Mouse (Mus musculus): ENCODE measurements around the gene Fam166a. TPM values are rescaled to one million over a fixed set of nuclear protein-coding genes. Genes with fewer than 3 reads are reported as not detected.
A peak's percentile ranks its signal among the peaks of the same experiment; 100 is the strongest.

The Fam166a gene
- total RNA-seq, 1 experiment: 0.49 TPM

- no peak for DNase-seq (ENCODE audit: low read depth, low spot score)
- Histone ChIP-seq H3K36me3 (ENCODE audit: control insufficient read depth, insufficient read depth, low read length, poor library complexity, severe bottlenecking) (peaks cover 20% of the 10 kb centered on the region), H3K4me3 (ENCODE audit: insufficient read depth in 1 of 2, low read depth in 1 of 2, low read length in 2 of 2, poor library complexity in 1 of 2, severe bottlenecking in 1 of 2) (peak overlapping the region in 1 of 2 experiments; percentile 66; a peak in 1 of 4 replicates), H3K4me1 (ENCODE audit: control insufficient read depth in 2 of 2, insufficient read depth in 2 of 2, low read length in 2 of 2, poor library complexity in 1 of 2) (peaks cover 2 to 22% of the 10 kb centered on the region in 2 experiments; a peak in 2 of 4 replicates), H3K9me3 (ENCODE audit: control insufficient read depth, insufficient read depth, low read depth, low read length) (no peaks in the 10 kb centered on the region), H3K27ac (ENCODE audit: insufficient read depth, low read depth, low read length, poor library complexity, severe bottlenecking) (no peak overlapping the region), H3K9ac (ENCODE audit: insufficient read depth, low read depth, low read length, poor library complexity, severe bottlenecking) (no peak overlapping the region)
- in situ Hi-C loops (cut with MboI; ENCODE audit: low sequenced_read_pairs in 2 of 2, unreplicated experiment in 2 of 2): no loop called here
- TF ChIP-seq CHD2 (IDR thresholded peaks at IDR 0.05; ENCODE audit: low read depth, low read length) (no peak), ZNF384 (IDR thresholded peaks at IDR 0.05; ENCODE audit: low read depth, low read length) (no peak), MAFK (IDR thresholded peaks at IDR 0.05; ENCODE audit: insufficient read depth, low read depth, low read length) (no peak)
Measured at GRCm38 (mm10) chr2:25197191-25197590, 21.4 kb upstream of the Fam166a start.

GRCm38 (mm10) chr2:25197946-25198345, 20.6 kb upstream of the Fam166a start:
- Histone ChIP-seq H3K9ac (ENCODE audit: insufficient read depth, low read depth, low read length, poor library complexity, severe bottlenecking) (no peak overlapping the region), H3K9me3 (ENCODE audit: control insufficient read depth, insufficient read depth, low read depth, low read length) (no peaks in the 10 kb centered on the region), H3K27ac (ENCODE audit: insufficient read depth, low read depth, low read length, poor library complexity, severe bottlenecking) (no peak overlapping the region), H3K36me3 (ENCODE audit: control insufficient read depth, insufficient read depth, low read length, poor library complexity, severe bottlenecking) (peaks cover 24% of the 10 kb centered on the region), H3K4me1 (ENCODE audit: control insufficient read depth in 2 of 2, insufficient read depth in 2 of 2, low read length in 2 of 2, poor library complexity in 1 of 2) (peaks cover under 1 to 22% of the 10 kb centered on the region in 2 experiments; a peak in 2 of 4 replicates), H3K4me3 (ENCODE audit: insufficient read depth in 1 of 2, low read depth in 1 of 2, low read length in 2 of 2, poor library complexity in 1 of 2, severe bottlenecking in 1 of 2) (no peak overlapping the region)
- TF ChIP-seq ZC3H11A (IDR thresholded peaks at IDR 0.05; ENCODE audit: borderline replicate concordance, low read depth, low read length) (no peak), CHD2 (IDR thresholded peaks at IDR 0.05; ENCODE audit: low read depth, low read length) (no peak), MAFK (IDR thresholded peaks at IDR 0.05; ENCODE audit: insufficient read depth, low read depth, low read length) (no peak), HCFC1 (IDR thresholded peaks at IDR 0.05; ENCODE audit: borderline replicate concordance, insufficient read depth, low read length) (no peak), ZNF384 (IDR thresholded peaks at IDR 0.05; ENCODE audit: low read depth, low read length) (no peak)
- DNase-seq (ENCODE audit: low read depth, low spot score): no peak
- in situ Hi-C loops (cut with MboI; ENCODE audit: low sequenced_read_pairs in 2 of 2, unreplicated experiment in 2 of 2): no loop called here

GRCm38 (mm10) chr2:25200631-25201030, 17.9 kb upstream of the Fam166a start:
- Histone ChIP-seq H3K4me1 (ENCODE audit: control insufficient read depth in 2 of 2, insufficient read depth in 2 of 2, low read length in 2 of 2, poor library complexity in 1 of 2) (peaks cover 0 to 7% of the 10 kb centered on the region in 2 experiments; a peak in 1 of 4 replicates), H3K27ac (ENCODE audit: insufficient read depth, low read depth, low read length, poor library complexity, severe bottlenecking) (no peak overlapping the region), H3K9ac (ENCODE audit: insufficient read depth, low read depth, low read length, poor library complexity, severe bottlenecking) (no peak overlapping the region), H3K9me3 (ENCODE audit: control insufficient read depth, insufficient read depth, low read depth, low read length) (no peaks in the 10 kb centered on the region), H3K36me3 (ENCODE audit: control insufficient read depth, insufficient read depth, low read length, poor library complexity, severe bottlenecking) (peaks cover 46% of the 10 kb centered on the region), H3K4me3 (ENCODE audit: insufficient read depth in 1 of 2, low read depth in 1 of 2, low read length in 2 of 2, poor library complexity in 1 of 2, severe bottlenecking in 1 of 2) (no peak overlapping the region)
- no peak for DNase-seq (ENCODE audit: low read depth, low spot score)
- TF ChIP-seq CHD2 (IDR thresholded peaks at IDR 0.05; ENCODE audit: low read depth, low read length) (no peak), ZC3H11A (IDR thresholded peaks at IDR 0.05; ENCODE audit: borderline replicate concordance, low read depth, low read length) (no peak), MAFK (IDR thresholded peaks at IDR 0.05; ENCODE audit: insufficient read depth, low read depth, low read length) (no peak), ZNF384 (IDR thresholded peaks at IDR 0.05; ENCODE audit: low read depth, low read length) (no peak), HCFC1 (IDR thresholded peaks at IDR 0.05; ENCODE audit: borderline replicate concordance, insufficient read depth, low read length) (no peak)
- in situ Hi-C loops (cut with MboI; ENCODE audit: low sequenced_read_pairs in 2 of 2, unreplicated experiment in 2 of 2): no loop called here

DNA sequence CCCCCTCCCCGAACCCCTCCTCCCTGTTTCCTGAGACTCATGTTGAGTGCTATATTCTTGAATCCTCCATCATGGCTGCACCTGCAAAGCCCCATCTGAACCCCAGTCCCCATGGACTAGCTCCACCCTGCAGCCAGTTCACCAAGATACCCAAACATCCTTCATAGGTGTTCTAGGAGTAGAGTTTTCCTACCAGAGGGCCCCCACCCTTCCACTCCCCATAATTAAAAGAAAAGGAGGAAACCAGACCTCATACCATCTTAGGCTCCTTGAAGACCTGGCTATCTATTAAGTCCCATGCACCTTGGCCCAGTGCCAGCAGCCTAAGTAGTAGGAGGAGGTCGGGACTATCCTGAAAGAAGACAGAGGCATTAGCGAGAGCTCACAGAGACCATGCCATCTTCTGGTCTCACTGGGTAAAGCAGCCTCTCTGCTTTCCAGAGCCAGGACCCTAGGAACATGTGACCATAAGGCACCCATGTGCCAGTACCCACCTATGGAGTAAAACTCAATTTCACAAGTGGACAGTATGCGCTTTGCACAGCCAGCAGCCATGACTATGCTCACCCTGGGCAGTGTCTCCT, 14.8 kb upstream of the Fam166a start:
- H3K9ac ChIP-seq (ENCODE audit: insufficient read depth, low read depth, low read length, poor library complexity, severe bottlenecking): no peak overlapping the region
- no peak overlapping the region for H3K4me3 ChIP-seq (ENCODE audit: insufficient read depth in 1 of 2, low read depth in 1 of 2, low read length in 2 of 2, poor library complexity in 1 of 2, severe bottlenecking in 1 of 2)
- no peak for DNase-seq (ENCODE audit: low read depth, low spot score)
- in situ Hi-C loops (cut with MboI; ENCODE audit: low sequenced_read_pairs in 2 of 2, unreplicated experiment in 2 of 2): no loop called here
- H3K4me1 ChIP-seq (ENCODE audit: control insufficient read depth in 2 of 2, insufficient read depth in 2 of 2, low read length in 2 of 2, poor library complexity in 1 of 2): no peaks in the 10 kb centered on the region
- TF ChIP-seq HCFC1 (IDR thresholded peaks at IDR 0.05; ENCODE audit: borderline replicate concordance, insufficient read depth, low read length) (no peak), ZC3H11A (IDR thresholded peaks at IDR 0.05; ENCODE audit: borderline replicate concordance, low read depth, low read length) (no peak), CHD2 (IDR thresholded peaks at IDR 0.05; ENCODE audit: low read depth, low read length) (no peak), MAFK (IDR thresholded peaks at IDR 0.05; ENCODE audit: insufficient read depth, low read depth, low read length) (no peak), ZNF384 (IDR thresholded peaks at IDR 0.05; ENCODE audit: low read depth, low read length) (no peak)
- no peaks in the 10 kb centered on the region for H3K9me3 ChIP-seq (ENCODE audit: control insufficient read depth, insufficient read depth, low read depth, low read length)
- H3K27ac ChIP-seq (ENCODE audit: insufficient read depth, low read depth, low read length, poor library complexity, severe bottlenecking): no peak overlapping the region
- peaks cover 54% of the 10 kb centered on the region for H3K36me3 ChIP-seq (ENCODE audit: control insufficient read depth, insufficient read depth, low read length, poor library complexity, severe bottlenecking)

Data from ES-E14 (cell line).